Mouse (Mus musculus): Measurements from ENCODE around the gene Slc6a16. TPM values are rescaled to one million over a fixed set of nuclear protein-coding genes. Genes with fewer than 3 reads are reported as not detected.

The Slc6a16 gene
- polyA plus RNA-seq, 1 experiment from 2014 or later, result 0.24 TPM

Other genes starting within 250 kb of the Slc6a16 start
- 84.3 and 91.7 TPM in 2 replicates for gene Irf3, start 243.4 kb upstream of the Slc6a16 start, polyA plus RNA-seq (2014; fragmentation: Nextera tagmentation; extraction: Ambion mirVana)
- 54.3 and 55.2 TPM in 2 replicates for gene Bcl2l12, start 242.4 kb upstream of the Slc6a16 start, polyA plus RNA-seq (2014; fragmentation: Nextera tagmentation; extraction: Ambion mirVana)
- gene Scaf1, start 224.7 kb upstream of the Slc6a16 start, polyA plus RNA-seq (2014; fragmentation: Nextera tagmentation; extraction: Ambion mirVana), result 45.3 and 49.4 TPM in 2 replicates
- 69.1 and 70.2 TPM in 2 replicates for gene Rras, start 223.1 kb upstream of the Slc6a16 start, polyA plus RNA-seq (2014; fragmentation: Nextera tagmentation; extraction: Ambion mirVana)
- 14.0 and 15.0 TPM in 2 replicates for gene Prr12, start 188.2 kb upstream of the Slc6a16 start, polyA plus RNA-seq (2014; fragmentation: Nextera tagmentation; extraction: Ambion mirVana)
- 57.2 and 63.0 TPM in 2 replicates for gene Nosip, start 178.7 kb upstream of the Slc6a16 start, polyA plus RNA-seq (2014; fragmentation: Nextera tagmentation; extraction: Ambion mirVana)
- 21.8 and 24.0 TPM in 2 replicates for gene Prrg2, start 178.4 kb upstream of the Slc6a16 start, polyA plus RNA-seq (2014; fragmentation: Nextera tagmentation; extraction: Ambion mirVana)
- gene Rcn3, start 148.9 kb upstream of the Slc6a16 start, polyA plus RNA-seq (2014; fragmentation: Nextera tagmentation; extraction: Ambion mirVana), result 313 and 323 TPM in 2 replicates
- gene Fcgrt, start 137.2 kb upstream of the Slc6a16 start, polyA plus RNA-seq (2014; fragmentation: Nextera tagmentation; extraction: Ambion mirVana), result 64.1 and 65.1 TPM in 2 replicates
- 1,923 and 1,961 TPM in 2 replicates for gene Rps11, start 116.6 kb upstream of the Slc6a16 start, polyA plus RNA-seq (2014; fragmentation: Nextera tagmentation; extraction: Ambion mirVana)
- 1,687 and 1,710 TPM in 2 replicates for gene Rpl13a, start 112.3 kb upstream of the Slc6a16 start, polyA plus RNA-seq (2014; fragmentation: Nextera tagmentation; extraction: Ambion mirVana)
- gene Gm45713, start 104.9 kb upstream of the Slc6a16 start, polyA plus RNA-seq (2014; fragmentation: Nextera tagmentation; extraction: Ambion mirVana), result 0.72 and 0.81 TPM in 2 replicates
- 1.3 and 2.1 TPM in 2 replicates for gene Flt3l, start 104.7 kb upstream of the Slc6a16 start, polyA plus RNA-seq (2014; fragmentation: Nextera tagmentation; extraction: Ambion mirVana)
- 108 and 113 TPM in 2 replicates for gene Pih1d1, start 86.8 kb upstream of the Slc6a16 start, polyA plus RNA-seq (2014; fragmentation: Nextera tagmentation; extraction: Ambion mirVana)
- gene Aldh16a1, start 86.5 kb upstream of the Slc6a16 start, polyA plus RNA-seq (2014; fragmentation: Nextera tagmentation; extraction: Ambion mirVana), result 50.9 and 66.6 TPM in 2 replicates
- 0.07 TPM in 1 of 2 replicates, not detected in the other for gene Slc17a7, start 77.1 kb upstream of the Slc6a16 start, polyA plus RNA-seq (2014; fragmentation: Nextera tagmentation; extraction: Ambion mirVana)
- gene Gfy, start 61.5 kb upstream of the Slc6a16 start, polyA plus RNA-seq (2014; fragmentation: Nextera tagmentation; extraction: Ambion mirVana), result not detected in 2 replicates
- gene Pth2, start 60.1 kb upstream of the Slc6a16 start, polyA plus RNA-seq (2014; fragmentation: Nextera tagmentation; extraction: Ambion mirVana), result not detected in 2 replicates
- gene Ccdc155, start 36.2 kb upstream of the Slc6a16 start, polyA plus RNA-seq (2014; fragmentation: Nextera tagmentation; extraction: Ambion mirVana), result 0.43 and 0.73 TPM in 2 replicates
- gene Dkkl1, start 28.9 kb upstream of the Slc6a16 start, polyA plus RNA-seq (2014; fragmentation: Nextera tagmentation; extraction: Ambion mirVana), result 0.80 and 1.0 TPM in 2 replicates
- 129 and 139 TPM in 2 replicates for gene Tead2, start 25.3 kb upstream of the Slc6a16 start, polyA plus RNA-seq (2014; fragmentation: Nextera tagmentation; extraction: Ambion mirVana)
- 2.6 and 3.0 TPM in 2 replicates for gene Cd37, start 2.0 kb upstream of the Slc6a16 start, polyA plus RNA-seq (2014; fragmentation: Nextera tagmentation; extraction: Ambion mirVana)
- not detected in 2 replicates for gene Slc6a21, start 36.4 kb downstream of the Slc6a16 start, polyA plus RNA-seq (2014; fragmentation: Nextera tagmentation; extraction: Ambion mirVana)
- 18.7 and 21.3 TPM in 2 replicates for gene Trpm4, start 92.7 kb downstream of the Slc6a16 start, polyA plus RNA-seq (2014; fragmentation: Nextera tagmentation; extraction: Ambion mirVana)
- gene Hrc, start 94.2 kb downstream of the Slc6a16 start, polyA plus RNA-seq (2014; fragmentation: Nextera tagmentation; extraction: Ambion mirVana), result 0.58 and 0.63 TPM in 2 replicates
- gene Ppfia3, start 125.9 kb downstream of the Slc6a16 start, polyA plus RNA-seq (2014; fragmentation: Nextera tagmentation; extraction: Ambion mirVana), result 5.5 and 5.8 TPM in 2 replicates
- 3.0 and 3.2 TPM in 2 replicates for gene Lin7b, start 129.5 kb downstream of the Slc6a16 start, polyA plus RNA-seq (2014; fragmentation: Nextera tagmentation; extraction: Ambion mirVana)
- gene Snrnp70, start 154.7 kb downstream of the Slc6a16 start, polyA plus RNA-seq (2014; fragmentation: Nextera tagmentation; extraction: Ambion mirVana), result 77.1 and 86.0 TPM in 2 replicates
- 0.11 TPM in 1 of 2 replicates, not detected in the other for gene Kcna7, start 164.6 kb downstream of the Slc6a16 start, polyA plus RNA-seq (2014; fragmentation: Nextera tagmentation; extraction: Ambion mirVana)
- 2.3 and 3.9 TPM in 2 replicates for gene Ntf5, start 172.6 kb downstream of the Slc6a16 start, polyA plus RNA-seq (2014; fragmentation: Nextera tagmentation; extraction: Ambion mirVana)
- gene Lhb, start 179.7 kb downstream of the Slc6a16 start, polyA plus RNA-seq (2014; fragmentation: Nextera tagmentation; extraction: Ambion mirVana), result 0.38 and 0.47 TPM in 2 replicates
- 36.0 and 36.2 TPM in 2 replicates for gene Gys1, start 193.8 kb downstream of the Slc6a16 start, polyA plus RNA-seq (2014; fragmentation: Nextera tagmentation; extraction: Ambion mirVana)
- 164 and 174 TPM in 2 replicates for gene Ruvbl2, start 197.0 kb downstream of the Slc6a16 start, polyA plus RNA-seq (2014; fragmentation: Nextera tagmentation; extraction: Ambion mirVana)
- gene Ftl1, start 218.8 kb downstream of the Slc6a16 start, polyA plus RNA-seq (2014; fragmentation: Nextera tagmentation; extraction: Ambion mirVana), result 4,654 and 4,671 TPM in 2 replicates
- gene Bax, start 225.8 kb downstream of the Slc6a16 start, polyA plus RNA-seq (2014; fragmentation: Nextera tagmentation; extraction: Ambion mirVana), result 134 and 139 TPM in 2 replicates
- gene Tulp2, start 240.8 kb downstream of the Slc6a16 start, polyA plus RNA-seq (2014; fragmentation: Nextera tagmentation; extraction: Ambion mirVana), result 1.8 and 2.3 TPM in 2 replicates
- gene Gm45808, start 245.7 kb downstream of the Slc6a16 start, polyA plus RNA-seq (2014; fragmentation: Nextera tagmentation; extraction: Ambion mirVana), result not detected in 2 replicates
- gene Dhdh, start 247.7 kb downstream of the Slc6a16 start, polyA plus RNA-seq (2014; fragmentation: Nextera tagmentation; extraction: Ambion mirVana), result 2.9 and 3.5 TPM in 2 replicates